Mouse (Mus musculus): ENCODE data around the gene Pdpn.
A peak's percentile ranks its signal among the peaks of the same experiment; 100 is the strongest.
"Not testable (repeated sequence)": the region's sequence is repeated elsewhere in the genome, so short reads cannot be mapped to it uniquely, and the experiment has no call there.

The Pdpn gene

GRCm38 (mm10) chr4:143299325-143300070 is at the start of gene Pdpn:
Gene Pdpn, minus strand, starts transcription at chr4:143299564.
- peak; percentile 75 to 84 for DNase-seq

DNA sequence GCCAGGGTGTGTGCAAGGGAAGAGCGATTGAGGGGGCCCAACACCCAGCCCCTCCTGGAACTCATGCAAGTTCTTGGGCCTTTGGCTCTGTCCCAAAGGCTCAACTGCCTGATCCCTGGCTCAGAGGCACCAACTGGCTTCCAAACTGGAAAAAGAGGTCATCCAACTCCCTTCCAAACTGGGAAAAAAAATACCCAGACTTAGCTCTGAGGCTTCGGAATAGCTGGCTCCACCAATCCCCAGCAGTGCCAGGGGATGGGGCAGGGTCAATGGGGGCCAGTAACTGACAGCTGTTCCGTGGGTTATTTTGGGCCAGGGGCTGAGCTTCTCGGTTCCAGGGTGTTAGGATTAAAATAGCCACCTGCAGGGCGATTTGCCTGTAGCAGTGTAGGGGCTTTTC is 49.3 kb upstream of the Pdpn start:
- DNase-seq, result no peak

GRCm38 (mm10) chr4:143345491-143345890 is 46.1 kb upstream of the Pdpn start:
- DNase-seq, result not testable (repeated sequence)

DNA sequence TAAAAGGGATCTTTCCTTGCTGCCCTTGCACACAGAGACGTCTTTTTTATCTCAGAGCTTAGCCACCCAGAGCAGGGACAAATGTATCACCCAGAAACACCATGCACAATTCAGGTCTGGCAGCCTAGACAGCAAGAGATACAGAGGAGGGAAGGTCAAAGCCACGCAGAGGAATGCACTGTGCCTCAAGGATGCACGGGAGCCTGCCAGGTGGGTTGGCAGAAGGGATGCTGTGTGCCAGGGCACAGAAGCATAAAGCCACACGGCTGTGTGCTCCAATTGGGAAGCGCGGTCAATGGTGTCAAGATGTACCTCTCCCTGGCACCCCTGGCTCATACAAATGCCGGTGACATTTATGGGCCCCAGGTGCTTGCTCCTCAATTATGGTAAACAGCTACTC is 42.1 kb upstream of the Pdpn start:
- no peak for DNase-seq

GRCm38 (mm10) chr4:143339808-143340207 is 40.4 kb upstream of the Pdpn start:
- DNase-seq, result no peak

DNA sequence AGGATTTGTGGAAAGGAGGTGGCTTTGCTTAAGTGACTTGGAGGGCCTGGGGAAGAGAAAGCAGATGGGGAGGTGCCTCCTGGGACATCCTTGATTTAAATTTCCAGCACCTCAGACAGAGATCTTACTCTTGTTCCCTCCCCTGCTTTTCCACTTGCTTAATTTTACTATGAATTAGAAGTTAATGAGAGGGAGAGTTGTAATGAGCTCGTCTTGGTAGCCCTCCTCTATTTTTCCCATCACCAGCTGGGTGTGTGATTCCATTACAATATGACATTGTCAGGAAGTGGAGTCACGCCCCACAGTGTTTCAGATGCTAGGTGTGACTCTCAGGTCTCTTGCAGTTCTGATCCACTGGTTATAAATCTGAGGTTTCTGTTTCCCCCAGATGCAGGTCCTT is 36.7 kb upstream of the Pdpn start:
- DNase-seq, result no peak

DNA sequence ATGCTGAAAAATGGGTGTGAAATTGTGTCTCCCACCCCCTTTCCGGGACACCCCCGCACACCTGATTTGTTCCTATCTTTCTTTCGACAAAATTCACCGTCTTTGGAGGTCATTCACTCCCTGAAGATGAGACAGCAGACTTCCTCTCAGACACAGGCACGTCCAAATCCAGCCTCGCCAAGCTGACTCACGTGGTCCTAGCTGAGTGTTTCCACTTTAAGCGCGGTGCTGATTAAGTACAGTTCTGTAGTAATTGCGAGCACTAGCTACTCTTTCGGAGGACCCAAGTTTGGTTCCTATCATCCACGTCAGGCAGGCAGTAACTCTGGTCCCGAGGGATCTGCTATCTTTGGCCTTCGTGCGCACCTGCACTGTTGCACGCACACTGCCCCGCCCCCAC is 35.6 kb upstream of the Pdpn start:
- DNase-seq, result no peak

- DNase-seq, result no peak
Measured at GRCm38 (mm10) chr4:143334145-143334544, 34.8 kb upstream of the Pdpn start.

DNA sequence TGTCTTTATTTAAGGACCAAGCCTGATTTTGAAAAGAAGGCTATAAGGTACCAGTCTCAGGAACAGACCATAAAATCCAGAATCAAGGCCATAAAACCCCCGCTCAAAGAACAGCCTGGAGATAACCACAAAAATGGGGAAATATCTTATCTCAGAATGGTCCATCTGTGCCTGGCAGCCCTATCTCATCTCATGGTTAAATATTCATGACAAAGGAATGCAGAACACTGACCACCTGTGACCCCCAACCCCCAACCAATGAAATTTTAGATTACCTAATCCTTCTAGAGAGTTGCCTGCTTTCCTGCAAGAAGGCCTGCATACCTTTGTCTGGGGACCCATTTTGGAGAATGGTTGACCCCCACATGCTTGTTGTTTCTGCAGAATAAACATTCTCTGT is 32.4 kb upstream of the Pdpn start:
- DNase-seq, result no peak

DNA sequence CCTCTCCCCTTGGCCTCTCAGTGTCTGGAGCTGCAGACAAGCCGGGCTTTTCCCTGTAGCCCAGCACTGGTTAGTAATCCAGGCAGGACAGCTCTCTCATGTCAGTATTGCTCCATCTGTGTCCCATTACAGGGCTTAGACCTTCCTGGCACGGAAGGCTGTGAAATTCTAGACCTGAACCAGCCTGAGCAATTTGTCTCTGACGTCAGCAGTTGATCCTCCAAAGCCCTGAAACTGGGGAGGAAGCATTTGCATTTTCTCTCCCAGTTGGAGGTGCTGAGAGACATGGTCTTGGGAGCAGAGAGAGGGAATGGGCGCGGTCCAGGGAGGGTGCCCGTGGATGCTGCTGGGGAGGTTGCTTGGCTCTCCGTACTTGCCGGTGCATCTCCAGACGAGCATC is 31.2 kb upstream of the Pdpn start:
- peak; percentile 12 to 27 for DNase-seq

GRCm38 (mm10) chr4:143325625-143325941 is 26.2 kb upstream of the Pdpn start:
- DNase-seq, result peak; percentile 89 to 90

DNA sequence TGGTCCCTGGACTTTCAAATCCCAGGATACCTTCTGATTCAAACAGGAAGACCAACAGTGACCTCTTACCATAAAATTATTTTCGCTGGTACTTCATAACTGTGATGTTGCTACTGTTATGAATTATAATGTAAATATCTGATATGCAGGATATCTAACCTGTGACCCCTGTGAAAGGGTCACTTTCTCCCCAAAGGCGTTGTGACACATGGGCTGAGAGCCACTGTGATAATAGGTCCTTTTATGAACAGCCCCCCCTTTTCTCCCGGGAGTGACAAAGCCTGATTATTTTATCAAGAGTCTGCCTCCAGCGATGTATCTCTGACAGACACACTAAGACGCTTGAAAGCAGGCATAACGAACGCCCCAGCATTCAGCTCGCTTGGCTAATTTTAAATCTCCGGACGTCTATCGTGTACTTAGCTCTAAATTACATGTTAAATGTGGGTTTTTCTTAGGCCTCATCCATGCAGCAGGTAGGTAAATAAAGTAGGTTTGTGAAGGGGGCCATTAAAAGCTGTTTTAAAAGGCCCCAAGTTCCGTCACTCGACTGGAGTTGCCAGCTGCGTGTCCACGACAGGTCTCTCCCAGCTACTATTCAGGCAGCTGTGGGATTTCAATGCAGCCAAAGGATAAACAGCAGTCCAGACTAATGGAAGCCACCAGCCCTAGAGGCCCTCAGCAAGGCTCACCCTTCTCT is 25.7 kb upstream of the Pdpn start:
- DNase-seq, result no peak

DNA sequence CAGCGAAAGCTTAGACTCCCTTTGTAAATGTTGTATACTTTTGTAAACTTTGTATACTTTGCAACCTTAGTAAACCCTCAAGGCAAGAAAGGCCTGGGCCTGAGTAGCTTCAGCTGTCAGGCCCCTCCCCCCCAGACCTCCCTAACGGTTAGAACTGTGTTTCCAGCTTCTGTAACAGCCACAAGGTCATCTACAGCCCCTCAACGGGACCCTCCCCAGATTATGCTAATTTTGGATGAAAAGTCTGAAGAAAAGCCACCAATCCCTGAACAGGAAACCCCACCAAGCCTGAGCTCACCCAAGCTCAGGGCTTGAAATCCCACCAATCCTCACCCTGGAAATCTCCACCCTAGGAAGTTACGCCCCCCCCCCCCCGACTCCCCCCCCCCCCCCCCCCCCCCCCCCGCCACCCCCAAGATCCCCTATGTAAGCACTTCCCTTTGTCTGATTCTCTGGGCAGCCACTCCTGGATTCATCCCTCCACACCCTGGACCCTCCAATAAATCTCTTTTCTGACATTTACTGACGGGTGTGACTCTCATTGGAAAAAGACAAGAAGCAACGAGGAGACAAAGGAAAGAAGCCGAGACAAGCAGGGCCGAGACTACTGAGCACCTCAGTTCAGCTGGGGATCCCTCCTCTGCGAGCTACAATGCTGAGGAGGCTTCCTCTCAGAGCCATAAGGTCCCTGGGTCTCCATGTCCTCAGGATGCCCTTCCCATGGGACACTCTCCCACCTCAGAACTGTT is 25.0 kb upstream of the Pdpn start:
- DNase-seq, result no peak

- no peak for DNase-seq
Measured at GRCm38 (mm10) chr4:143313299-143313698, 13.9 kb upstream of the Pdpn start.

DNA sequence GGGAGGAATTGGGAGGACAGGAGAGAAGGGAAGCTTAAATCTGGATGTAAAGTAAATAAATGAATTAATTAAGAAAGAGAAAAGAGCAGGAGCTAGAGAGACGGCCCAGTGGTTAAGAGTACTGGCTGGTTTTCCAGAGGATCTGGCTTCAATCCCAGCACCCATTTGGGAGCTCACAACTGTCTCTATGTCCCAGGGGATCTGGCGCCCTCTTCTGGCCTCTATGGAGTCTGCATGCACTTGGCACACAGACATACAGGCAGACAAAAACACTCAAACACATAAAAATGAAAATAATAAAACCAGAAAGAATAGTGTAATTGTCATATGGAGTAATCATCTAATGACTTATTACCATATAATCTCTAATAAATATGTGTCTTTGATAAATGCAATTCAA is 12.0 kb upstream of the Pdpn start:
- peak; percentile 41 to 48 for DNase-seq

DNA sequence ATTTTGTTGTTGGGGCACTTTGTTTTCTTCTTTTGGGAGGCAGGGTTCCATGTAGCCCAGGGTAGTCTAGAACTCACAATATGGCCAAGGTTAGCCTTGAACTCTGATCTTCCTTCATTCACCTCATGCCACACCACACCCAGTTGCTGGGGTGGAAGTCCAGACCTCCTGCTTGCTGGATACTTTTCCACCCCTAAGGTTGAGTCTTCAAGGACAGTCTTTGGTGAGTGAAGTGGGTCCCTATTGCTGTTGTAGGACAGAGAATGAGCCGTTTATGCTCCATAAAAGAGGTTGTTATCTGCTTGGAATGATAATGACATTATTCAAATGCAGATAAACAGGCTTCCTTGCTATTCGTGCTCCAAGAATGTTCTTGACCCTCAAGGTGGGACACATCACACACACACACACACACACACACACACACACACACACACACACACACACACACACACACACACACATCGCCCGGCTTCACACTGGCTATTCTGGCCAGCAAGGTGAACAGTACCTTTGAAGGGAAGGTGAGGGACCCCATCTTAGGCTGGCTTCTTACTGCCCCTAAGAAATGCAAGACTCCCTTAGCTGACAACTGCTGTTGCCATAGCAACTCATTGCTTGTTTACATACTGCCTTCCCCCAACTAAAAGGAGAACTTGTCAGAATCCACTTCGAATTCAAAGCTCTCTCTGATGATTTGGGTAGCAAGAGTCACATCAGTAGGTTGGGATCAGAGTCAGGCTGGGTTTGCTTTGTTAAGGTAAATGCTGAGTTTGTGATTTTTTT is 6.8 kb upstream of the Pdpn start:
- no peak for DNase-seq

DNA sequence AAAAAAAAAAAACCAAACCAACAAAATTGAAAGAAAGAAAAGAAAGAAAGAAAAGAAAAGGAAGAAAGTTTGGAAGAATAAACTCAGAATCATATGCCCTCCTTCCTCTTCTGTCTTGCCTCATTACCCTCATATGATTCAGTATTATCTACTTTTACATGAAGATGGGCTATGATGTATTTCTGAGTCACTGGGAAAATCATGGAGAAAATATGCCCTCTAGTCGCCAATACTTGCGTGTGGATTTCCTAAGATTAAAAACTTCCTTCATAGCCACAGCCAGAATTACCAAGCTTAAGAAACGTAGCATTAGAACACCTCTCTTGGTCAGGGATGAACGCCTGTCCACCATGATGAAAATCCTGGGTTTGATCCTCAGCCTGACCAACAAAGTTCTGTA is 5.7 kb upstream of the Pdpn start:
- DNase-seq, result no peak

- DNase-seq, result no peak
Measured at GRCm38 (mm10) chr4:143302279-143302890, 3.0 kb upstream of the Pdpn start.

- DNase-seq, result no peak
Measured at GRCm38 (mm10) chr4:143301875-143302274, 2.5 kb upstream of the Pdpn start.

DNA sequence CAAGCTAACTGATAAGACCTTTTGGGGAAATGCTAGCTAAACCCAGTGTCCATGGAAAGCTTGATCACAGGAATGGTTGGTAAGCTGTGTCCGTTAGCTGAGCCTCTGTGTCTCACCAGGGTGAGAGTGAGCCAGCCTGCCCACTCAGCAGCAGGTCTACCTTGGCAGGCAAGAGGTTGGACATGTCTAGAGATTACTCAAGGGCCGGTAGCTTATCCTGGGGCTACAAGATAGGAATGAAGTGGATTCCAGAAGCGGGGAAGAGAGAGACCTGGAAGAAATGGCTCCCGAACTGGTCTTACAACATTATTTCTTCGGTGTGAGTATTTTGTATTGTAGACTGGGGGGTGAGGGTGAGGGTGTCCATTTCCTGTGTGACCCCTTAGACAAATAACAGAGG is 1.7 kb upstream of the Pdpn start:
- DNase-seq, result no peak

GRCm38 (mm10) chr4:143300113-143300688 is 837 bp upstream of the Pdpn start:
- no peak for DNase-seq
